Mouse (Mus musculus) heart, adult 8-10 months (tissue): ENCODE data around the gene Tent4a. TPM values are rescaled to one million over a fixed set of nuclear protein-coding genes. Genes with fewer than 3 reads are reported as not detected.

Experiments
- DNase-seq: peaks from one replicate; pipeline ENCODE4 v3.0.0; 2022; ENCODE audit warnings: low spot score
- total RNA-seq, 4 experiments: library from RNA; stranded (reverse); gene quantifications; 2 replicates each; pipeline ENCODE4 v1.2.4; 2022

The Tent4a gene
- total RNA-seq, 4 experiments from 2014 or later = 10.6 to 14.1 (median 11.9) TPM

DNA sequence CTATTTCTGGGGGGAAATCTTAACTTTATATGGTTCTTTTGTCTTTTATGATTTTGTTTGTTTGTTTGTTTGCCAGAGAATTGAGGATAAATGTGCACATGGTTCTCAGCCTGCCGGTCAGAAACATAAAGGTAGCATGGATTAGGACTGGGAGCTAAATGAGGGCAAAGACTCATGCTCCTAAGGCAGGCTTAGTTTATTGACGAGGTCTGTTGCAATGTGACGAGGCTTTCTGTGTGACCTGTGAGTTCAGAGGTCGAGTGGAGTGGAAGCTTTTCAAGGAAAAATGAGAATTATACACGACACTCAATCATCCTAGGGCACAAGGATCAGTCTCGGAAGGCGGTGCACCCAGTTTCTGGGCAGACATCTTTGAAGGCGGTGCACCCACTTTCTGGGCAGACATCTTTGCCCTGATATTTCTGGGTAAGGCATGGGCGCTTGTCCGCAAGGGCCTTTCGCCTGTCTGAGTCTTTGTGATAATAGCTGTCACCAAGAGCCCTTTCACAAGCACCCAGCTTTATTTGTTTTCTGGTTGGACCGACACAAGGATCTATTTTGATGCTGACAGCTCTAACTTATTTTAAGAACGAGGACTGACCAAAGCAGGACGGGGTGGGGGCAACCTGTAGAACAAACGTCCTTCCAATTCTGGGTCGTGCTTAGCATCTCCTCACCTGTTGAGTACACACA lies 13.2 kb upstream of the Tent4a start:
- no peak for DNase-seq

DNA sequence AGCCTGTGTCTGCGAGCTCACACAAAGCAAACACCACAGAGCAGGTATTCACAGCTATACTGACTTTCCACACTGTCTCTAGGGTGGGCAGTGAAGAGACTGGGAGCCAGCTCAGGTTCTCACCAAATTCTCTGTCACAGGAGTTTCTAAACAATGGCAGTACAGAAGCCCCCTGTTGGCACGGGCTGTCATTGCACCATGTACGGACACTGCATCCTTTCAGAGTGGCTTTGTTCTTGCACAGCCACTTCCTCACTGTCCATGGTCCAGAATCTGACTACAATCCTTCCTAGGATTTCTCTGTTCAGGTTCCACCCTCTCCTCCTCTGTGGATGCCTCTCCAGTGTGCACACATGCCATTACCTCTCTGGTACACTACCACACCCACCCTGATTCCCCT lies 10.6 kb upstream of the Tent4a start:
- no peak for DNase-seq

DNA sequence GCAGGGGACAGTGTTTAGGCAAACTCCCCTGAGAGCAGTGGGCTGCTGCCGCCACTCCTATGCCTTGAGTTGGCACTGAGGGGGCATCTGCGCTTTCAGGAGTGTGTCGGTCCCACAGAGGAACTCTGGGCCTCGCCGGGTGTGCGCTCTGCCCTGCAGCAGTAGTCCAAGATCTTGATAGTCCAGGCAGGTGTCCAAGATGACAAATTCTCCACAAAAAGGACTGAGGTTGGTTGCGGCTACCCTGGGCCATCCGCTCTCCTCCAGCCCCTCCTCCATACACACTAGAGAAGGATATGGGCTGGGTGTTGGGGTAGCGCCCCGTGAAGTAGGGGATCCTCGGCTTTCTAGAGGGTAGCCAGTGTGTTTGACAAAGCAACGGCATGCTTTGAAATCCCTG lies 9.2 kb upstream of the Tent4a start:
- DNase-seq = no peak

DNA sequence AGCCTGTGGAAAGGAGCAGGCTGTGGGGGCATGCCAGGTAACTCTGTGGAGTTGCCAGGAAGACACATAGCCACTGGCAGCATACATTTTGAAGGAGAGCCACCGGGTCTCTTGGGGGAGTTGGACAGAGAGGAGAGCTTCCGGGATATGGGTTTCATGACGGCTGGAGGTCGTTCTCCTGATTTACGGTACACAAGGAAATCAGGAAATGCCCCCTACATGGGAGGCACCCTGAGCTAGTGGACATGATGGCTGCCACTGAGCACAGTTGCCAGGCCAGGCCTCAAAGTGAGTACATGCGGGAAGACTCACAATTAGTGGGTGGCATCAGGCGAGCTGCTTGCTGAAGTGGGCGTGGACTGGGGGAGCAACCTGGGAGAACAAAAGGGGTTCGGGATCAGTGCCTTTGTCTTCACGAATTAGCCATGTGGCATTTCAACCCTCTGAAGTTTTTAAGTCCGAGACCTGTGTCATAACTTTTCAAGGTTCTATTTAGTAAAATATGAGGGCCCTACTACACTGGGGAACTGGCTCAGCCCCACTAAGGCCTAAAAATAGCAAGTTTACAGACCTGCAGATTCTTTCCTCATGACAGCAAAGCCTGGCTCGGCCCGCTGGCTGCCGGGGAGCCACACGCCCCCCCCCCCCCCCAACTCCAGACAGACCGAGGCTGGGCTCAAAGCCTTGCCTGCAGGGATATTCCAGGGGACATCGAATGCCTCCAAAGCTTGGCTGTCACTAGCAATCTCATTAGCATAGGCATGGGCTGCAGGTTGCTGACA lies 8.3 kb upstream of the Tent4a start:
- peak; percentile 46 for DNase-seq

DNA sequence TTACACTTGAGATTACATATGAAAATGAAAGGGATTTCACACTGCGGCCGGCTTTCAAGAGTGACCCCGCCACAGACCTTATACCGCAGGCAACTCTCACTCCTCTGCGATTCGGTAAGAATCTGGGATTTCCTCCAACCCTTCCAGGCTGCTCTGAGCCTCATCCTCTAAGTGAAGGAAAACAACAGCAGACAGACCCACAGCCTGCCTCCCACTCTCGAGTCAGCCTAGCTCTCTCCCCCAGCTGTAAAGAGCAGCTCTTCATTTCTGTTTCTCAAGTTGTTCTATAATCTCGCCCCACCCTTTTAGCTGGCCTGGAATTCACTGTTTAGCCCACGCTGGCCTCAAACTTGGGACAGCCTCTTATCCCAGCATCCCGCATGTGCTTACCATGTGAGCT lies 7.4 kb upstream of the Tent4a start:
- DNase-seq = no peak

- no peak for DNase-seq
These were observed 6.8 kb upstream of the Tent4a start for GRCm38 (mm10) chr13:69541209-69541608.

GRCm38 (mm10) chr13:69538327-69538726 lies 3.9 kb upstream of the Tent4a start:
- no peak for DNase-seq

DNA sequence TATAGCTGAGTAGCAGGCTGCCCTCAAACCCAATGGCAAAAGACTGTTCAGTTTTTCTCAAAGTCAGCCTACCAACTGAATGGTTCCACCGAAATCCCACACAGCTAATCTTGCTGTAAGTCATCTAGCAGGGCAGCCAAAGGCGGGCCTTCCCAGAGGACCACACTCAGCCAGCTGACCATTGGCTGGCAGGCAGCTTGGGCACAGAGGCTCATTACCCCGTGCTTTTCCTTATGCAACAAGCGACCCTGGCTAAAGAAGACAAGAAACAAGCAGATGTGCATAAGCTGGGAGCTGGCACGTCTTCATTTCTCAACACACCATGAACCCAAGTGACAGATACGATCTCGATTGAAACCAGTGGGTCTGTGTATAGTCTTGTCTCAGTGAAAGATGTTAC lies 2.9 kb upstream of the Tent4a start:
- no peak for DNase-seq

DNA sequence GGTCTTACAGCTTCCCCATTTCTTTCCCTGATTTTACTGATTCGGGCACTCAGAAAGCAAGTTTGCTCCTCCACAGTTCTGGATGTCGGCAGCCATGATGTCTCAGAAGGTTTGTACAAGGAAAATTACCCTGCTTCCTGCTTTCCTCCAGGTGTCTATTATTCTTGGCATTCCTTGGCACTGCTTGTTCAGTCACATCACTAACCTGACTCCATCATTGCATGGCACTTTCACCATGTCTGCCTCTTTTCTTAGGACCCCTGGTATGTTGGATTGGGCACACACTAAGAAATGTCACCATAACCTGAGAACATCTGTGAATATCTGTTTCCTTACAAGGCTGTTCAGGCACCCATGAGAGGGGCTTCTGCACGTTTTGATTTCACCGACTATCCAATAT lies 1.6 kb upstream of the Tent4a start:
- no peak for DNase-seq

- DNase-seq = peak; percentile 95
These were observed 486 bp upstream of the Tent4a start for GRCm38 (mm10) chr13:69534654-69535551.

DNA sequence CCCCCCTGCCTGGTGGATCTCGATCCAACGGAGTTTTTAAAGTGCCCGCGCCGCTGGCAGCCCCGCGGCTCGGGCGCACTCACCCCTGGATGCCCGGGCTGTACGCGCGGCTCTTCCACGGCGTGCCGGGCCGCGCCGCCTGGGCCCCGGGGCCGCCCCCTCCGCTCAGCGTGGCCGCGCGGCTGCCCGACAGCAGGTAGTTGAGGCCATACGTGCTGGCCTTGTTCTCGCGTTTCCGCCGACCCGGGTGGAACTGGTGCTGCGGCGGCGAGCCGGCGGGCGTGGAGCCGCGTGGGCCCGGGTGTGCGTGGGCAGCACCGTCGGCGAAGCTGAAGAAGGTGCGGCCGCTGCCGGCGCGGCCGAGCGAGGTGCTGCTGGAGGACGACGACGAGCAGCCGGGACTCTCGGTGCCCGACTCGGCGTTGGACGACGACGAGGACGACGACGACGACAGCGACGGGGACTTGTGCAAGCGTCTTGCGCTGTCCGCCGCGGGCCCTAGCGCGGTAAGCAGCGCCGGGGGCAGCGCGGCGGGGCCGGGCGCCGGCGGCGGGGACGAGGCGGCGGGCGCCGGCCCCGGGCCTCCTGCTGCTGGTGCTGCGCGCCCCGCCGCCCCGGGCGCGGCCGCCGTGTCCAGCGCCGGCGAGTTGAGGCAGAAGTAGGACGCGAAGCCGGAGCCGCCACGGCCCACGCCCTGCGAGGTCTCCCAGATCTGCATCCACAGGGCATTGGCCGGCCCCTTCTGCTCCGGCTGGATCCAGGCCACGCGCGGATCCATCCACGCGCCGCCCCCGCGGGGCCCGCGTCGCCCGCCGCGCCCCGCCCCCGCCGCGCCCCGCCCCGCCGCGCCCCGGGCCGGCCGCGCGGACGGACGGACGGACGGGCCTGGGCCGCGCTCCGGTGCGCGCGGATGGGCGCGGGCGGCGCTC lies 748 bp downstream of the Tent4a start, which contains the start of gene Nsun2:
Nsun2 (plus strand) TSS at position 342 of the 929 bp plus-strand sequence.
- DNase-seq = no peak

DNA sequence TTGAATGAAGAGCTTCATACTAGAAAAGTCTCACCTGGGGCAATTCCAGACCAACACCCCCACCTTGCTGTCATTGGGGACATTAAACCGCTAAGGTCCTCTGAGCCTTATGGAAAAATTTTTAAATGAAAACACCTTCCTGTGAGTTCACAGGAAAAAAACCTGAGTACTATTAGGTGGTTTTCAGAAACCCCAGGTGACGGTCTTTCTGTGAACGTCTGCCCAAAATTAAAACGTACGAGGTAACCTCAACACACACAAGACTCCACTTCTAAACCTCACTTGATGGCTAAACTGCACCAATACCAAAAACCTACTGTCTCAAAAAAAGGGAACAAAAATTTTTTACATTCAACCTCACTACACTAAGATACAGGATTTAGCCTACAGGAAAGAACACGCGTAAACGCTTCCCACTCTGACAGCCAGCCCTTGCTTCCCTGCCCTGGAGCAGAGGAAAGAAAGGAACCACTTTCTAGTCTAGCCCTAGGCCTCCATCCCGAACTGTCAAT lies 1.5 kb downstream of the Tent4a start:
- no peak for DNase-seq

DNA sequence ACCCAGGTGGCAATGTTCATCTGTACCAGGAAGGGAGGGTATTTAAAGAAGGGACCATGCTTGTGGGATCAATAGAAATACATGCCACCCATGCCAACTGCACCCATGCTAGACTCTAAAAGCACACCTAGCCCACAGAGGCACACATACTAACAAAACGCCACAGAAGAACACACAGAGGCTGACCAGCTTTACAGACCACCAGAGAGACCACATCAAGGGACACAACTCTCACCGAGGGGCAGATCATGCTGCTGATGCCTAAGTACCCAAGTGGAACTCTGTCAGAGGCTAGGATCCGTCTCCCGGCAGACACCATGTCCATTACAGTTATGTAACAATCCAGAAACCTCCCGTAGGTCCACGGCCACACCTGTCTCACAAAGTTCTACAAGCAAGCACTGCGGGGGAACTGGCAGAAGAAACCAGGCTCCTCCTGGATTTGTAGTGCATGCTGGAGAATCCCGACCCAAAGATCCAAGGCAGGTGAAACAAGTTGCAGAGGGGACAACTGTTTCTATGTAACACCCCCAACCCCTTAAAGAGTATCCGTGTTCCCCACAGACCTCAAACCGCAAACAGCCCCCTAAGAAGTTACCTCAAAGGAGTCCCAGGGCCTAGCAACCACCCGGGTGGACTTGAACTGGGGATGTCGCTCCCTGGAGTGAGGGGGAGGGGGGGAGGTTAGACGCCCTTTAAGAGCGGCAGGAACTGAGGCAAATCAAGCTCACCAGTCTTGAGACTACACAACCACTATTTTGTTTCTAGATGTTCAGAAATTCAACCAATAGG lies 2.1 kb downstream of the Tent4a start:
- no peak for DNase-seq

DNA sequence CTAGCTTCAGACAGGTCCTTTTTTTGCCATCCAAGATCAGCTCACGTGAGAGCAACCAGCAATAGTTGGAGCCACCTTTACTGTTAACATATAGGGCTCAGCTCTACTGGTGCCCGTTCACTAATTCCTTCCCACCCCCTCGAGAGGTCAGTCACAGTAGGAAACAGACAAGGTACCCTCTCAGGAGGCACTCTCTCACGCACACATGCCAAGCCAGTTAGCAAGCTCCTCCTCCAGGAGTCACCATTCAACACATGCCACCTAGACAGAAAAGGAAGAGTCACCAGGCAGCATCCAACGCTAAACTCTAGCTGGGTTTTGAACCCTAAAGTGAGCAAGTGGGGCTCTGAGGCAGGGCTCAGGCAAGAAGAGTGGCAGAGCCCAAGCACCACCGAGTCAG lies 3.0 kb downstream of the Tent4a start:
- no peak for DNase-seq

GRCm38 (mm10) chr13:69530951-69531350 lies 3.5 kb downstream of the Tent4a start:
- DNase-seq = no peak

GRCm38 (mm10) chr13:69530156-69530555 lies 4.3 kb downstream of the Tent4a start:
- no peak for DNase-seq

DNA sequence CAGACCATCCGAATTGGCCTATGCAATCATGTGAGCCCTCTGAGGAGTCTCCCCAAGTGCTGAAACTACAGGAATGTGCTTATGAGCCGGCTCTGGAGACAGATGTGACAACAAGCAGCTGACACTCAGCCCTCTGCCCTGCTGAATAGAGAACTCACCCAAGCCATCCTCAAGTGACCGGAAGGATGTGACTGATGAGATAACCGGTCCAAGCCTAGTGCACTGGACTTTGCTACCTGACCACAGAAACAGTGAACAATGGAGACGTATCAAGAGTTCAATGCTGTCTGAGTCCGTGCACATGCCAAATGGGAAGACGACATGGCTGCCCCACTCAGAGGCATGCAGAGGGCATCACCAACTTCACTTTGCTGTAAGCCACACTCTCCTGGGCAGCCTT lies 5.9 kb downstream of the Tent4a start:
- DNase-seq = no peak

DNA sequence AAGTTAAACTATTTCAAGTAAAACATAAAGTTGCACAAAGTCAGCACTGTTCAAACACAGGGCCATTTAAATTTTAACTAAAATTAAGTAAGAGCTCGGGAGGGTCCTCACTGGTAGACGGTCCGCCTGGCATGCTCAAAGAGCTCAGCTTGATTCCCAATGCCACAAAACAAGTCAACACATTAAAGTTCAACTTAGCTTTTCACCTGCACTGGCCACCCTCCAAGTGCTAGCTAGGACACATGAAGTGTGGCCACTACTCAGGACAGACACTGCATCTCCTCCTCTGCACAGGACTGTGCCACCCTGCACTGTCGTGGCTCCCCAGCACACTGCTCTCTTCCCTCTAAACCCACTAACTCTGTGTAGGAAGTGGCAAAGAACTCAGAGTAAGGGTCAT lies 8.6 kb downstream of the Tent4a start:
- DNase-seq = no peak

- no peak for DNase-seq
These were observed 10.3 kb downstream of the Tent4a start for GRCm38 (mm10) chr13:69524158-69524530.
